Mouse (Mus musculus): ENCODE results near the gene Hipk1.

- TF ChIP-seq CTCF (IDR thresholded peaks at IDR 0.05; ENCODE audit: extremely low read depth, insufficient read length, insufficient replicate concordance, low read depth, low read length) (no peak), POLR2A (IDR thresholded peaks at IDR 0.05; ENCODE audit: low read depth, low read length) (no peak)
These were observed 39.8 kb downstream of the Hipk1 start for GRCm38 (mm10) chr3:103751558-103751957.
